Mouse (Mus musculus) lung, postnatal 36 days (tissue): ENCODE data around the gene Pik3cd.

Source experiments
- DNase-seq: peaks from one replicate; pipeline ENCODE4 v3.0.0; 2022; ENCODE audit warnings: mixed read lengths

Gene Pik3cd

GRCm38 (mm10) chr4:149604518-149604917 is 97.9 kb downstream of the Pik3cd start:
- no peak for DNase-seq

DNA sequence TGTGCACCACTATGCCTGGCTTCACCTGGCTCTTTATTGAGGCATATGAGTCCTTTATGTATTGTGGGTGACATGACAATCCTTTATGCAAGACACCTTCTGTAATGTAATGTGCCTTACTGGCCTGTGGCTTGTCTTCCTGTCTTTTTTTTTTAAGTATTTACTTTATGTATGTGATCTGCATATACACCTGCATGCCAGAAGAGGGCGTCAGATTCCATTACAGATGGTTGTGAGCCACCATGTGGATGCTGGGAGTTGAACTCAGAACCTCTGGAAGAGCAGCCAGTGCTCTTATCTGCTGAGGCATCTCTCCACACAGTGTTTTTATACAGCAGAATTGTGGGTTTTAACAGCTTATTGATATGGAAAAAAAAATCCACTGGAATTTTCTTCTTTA is 98.5 kb downstream of the Pik3cd start:
- no peak for DNase-seq

DNA sequence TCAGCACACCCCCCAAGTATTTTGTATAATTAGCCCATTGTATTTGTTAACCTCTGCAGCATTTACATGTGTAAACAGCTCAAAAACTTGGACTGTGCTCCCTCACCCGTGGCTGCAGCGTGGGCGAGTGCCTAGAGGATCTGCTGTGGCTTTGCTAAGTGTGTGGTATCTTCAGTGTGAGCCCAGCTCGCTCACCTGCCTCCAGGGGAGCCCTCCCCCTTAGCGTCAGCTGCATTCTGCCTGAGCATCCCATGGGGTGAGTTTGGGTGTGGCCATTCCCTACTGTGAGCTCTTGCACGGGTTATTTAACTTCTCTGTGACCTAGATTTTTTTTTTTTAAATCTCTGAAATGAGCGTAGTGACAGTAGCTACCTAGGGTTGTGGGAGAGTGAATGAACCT is 100.1 kb downstream of the Pik3cd start:
- DNase-seq = no peak

- DNase-seq = peak; percentile 76
Measured at GRCm38 (mm10) chr4:149601484-149601883, 100.9 kb downstream of the Pik3cd start.

- no peak for DNase-seq
Measured at GRCm38 (mm10) chr4:149600130-149600529, 102.2 kb downstream of the Pik3cd start.

DNA sequence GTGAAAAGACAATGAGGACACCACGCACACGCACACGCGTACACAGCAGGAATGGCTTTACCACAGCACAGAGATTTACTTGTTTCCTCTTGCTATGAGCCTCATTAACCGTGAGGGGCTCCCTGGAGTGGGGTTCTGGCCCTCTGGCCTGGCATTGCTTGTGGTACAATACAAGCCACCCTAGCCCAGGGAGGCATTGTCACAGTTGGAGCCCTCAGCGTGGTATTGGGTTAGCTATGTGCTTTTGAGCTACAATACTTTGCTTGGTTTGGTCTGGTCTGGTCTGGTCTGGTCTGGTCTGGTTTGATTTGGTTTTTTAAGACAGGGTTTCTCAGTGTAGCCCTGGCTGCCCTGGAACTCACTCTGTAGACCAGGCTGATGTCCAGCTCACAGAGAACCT is 102.8 kb downstream of the Pik3cd start:
- DNase-seq = no peak
